Comparison of ENCODE assay signal across 9 mouse cellular contexts in the genomic region with DNA sequence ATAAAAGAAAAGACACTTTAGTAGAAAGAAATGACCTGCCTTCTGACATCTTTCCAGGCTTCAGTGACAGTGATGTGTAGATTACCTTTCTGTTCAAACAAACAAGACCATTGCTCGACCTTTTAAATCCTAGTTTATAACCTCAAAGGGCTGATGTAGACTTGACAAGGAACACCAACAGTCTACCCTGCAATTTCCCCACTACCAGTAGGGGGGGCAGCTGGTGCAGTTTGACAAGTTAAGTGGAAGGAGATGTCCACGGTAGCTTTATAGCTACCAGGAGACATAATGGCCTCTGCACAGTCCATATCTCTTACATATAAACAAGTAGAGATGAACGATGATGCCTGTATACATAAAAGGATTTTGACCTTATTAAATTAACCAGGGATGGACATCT.
DNase-seq lines count a peak whose midpoint lies in the region; ATAC-seq and TF ChIP-seq lines count a peak whose summit lies in the region.
"Had no signal": no experiment of that assay in that cellular context is flagged by ENCODE, and none has a peak within 500 bp of the region (broad histone marks: within the 10 kb centered on the region; RNA-seq: fewer than 3 reads in every experiment).

No protein-coding gene starts in this region.

- no peaks in the 10 kb centered on the region for H3K27me3 ChIP-seq in hindbrain, embryonic 14.5 days (ENCODE audit: control insufficient read depth, insufficient read depth, low read length)
- no peaks in the 10 kb centered on the region for H3K27me3 ChIP-seq in hindbrain, embryonic 12.5 days
- no peaks in the 10 kb centered on the region for H3K27me3 ChIP-seq in G1E (ENCODE audit: insufficient read depth, low read length)
- H3K27me3 ChIP-seq: lung, embryonic 15.5 days had no signal

- no peak overlapping the region for H3K27ac ChIP-seq in hindbrain, embryonic 14.5 days
- H3K27ac ChIP-seq in hindbrain, embryonic 12.5 days, result no peak overlapping the region
- H3K27ac ChIP-seq: lung, embryonic 15.5 days had no signal

- H3K9ac ChIP-seq in hindbrain, embryonic 14.5 days, result no peak overlapping the region
- H3K9ac ChIP-seq in hindbrain, embryonic 12.5 days, result no peak overlapping the region
- H3K9ac ChIP-seq: lung, embryonic 15.5 days had no signal

- H3K4me1 ChIP-seq in hindbrain, embryonic 14.5 days (replicated peaks; ENCODE audit: control insufficient read depth, insufficient read depth, low read length), result peaks cover 5% of the 10 kb centered on the region; the same call in 1 of the 2 replicates
- peaks cover under 1% of the 10 kb centered on the region; the same call in 1 of the 2 replicates for H3K4me1 ChIP-seq in hindbrain, embryonic 12.5 days
- no peaks in the 10 kb centered on the region for H3K4me1 ChIP-seq in G1E (ENCODE audit: insufficient read depth, low read depth, low read length)
- H3K4me1 ChIP-seq: lung, embryonic 15.5 days had no signal

- peak; percentile 45 for DNase-seq in hindbrain, embryonic 14.5 days (ENCODE audit: low spot score)
- DNase-seq in G1E (ENCODE audit: low spot score), result no peak
- peak; percentile 75 to 81 for DNase-seq in cerebellum, adult 18-20 months
- DNase-seq in gastrocnemius, adult 18-20 months (ENCODE audit: low spot score), result peak; percentile 59
- peak; percentile 30 to 82 for DNase-seq in layer of hippocampus, adult 18-20 months (ENCODE audit: low spot score in 2 of 2)
- DNase-seq in lung, postnatal 10 days, result peak; percentile 83
- DNase-seq in thymus, postnatal 4 days, result peak; percentile 30

- WGBS in hindbrain, embryonic 14.5 days, result 52% methylated on average over 3 of the region's 3 CpGs
- 56% methylated on average over 3 of the region's 3 CpGs for WGBS in hindbrain, embryonic 12.5 days

- H3K9me3 ChIP-seq in hindbrain, embryonic 14.5 days (ENCODE audit: control insufficient read depth, low read length), result no peaks in the 10 kb centered on the region
- no peaks in the 10 kb centered on the region for H3K9me3 ChIP-seq in hindbrain, embryonic 12.5 days (replicated peaks)
- no peaks in the 10 kb centered on the region for H3K9me3 ChIP-seq in G1E (replicated peaks)
- H3K9me3 ChIP-seq: lung, embryonic 15.5 days had no signal

- no peaks in the 10 kb centered on the region for H3K36me3 ChIP-seq in hindbrain, embryonic 14.5 days (replicated peaks; ENCODE audit: control insufficient read depth, insufficient read depth)
- no peaks in the 10 kb centered on the region for H3K36me3 ChIP-seq in hindbrain, embryonic 12.5 days
- H3K36me3 ChIP-seq in G1E (replicated peaks), result no peaks in the 10 kb centered on the region
- H3K36me3 ChIP-seq: lung, embryonic 15.5 days had no signal

- no peak for ATAC-seq in hindbrain, embryonic 14.5 days (ENCODE audit: low FRiP score)
- no peak for ATAC-seq in hindbrain, embryonic 12.5 days (ENCODE audit: low FRiP score)
- no peak for ATAC-seq in G1E (ENCODE audit: extremely low read depth, insufficient number of reproducible peaks, low FRiP score, poor library complexity, severe bottlenecking)

- H3K4me3 ChIP-seq in hindbrain, embryonic 14.5 days (replicated peaks; ENCODE audit: low read length), result no peak overlapping the region
- H3K4me3 ChIP-seq in hindbrain, embryonic 12.5 days, result no peak overlapping the region
- H3K4me3 ChIP-seq in G1E (ENCODE audit: low read depth, low read length), result no peak overlapping the region
- H3K4me3 ChIP-seq: lung, embryonic 15.5 days had no signal

- TF ChIP-seq CTCF in G1E (IDR thresholded peaks at IDR 0.05; ENCODE audit: low read depth, low read length), result peak; percentile 63

- H3K4me2 ChIP-seq in hindbrain, embryonic 14.5 days (replicated peaks), result no peak overlapping the region
- H3K4me2 ChIP-seq in hindbrain, embryonic 12.5 days (replicated peaks), result no peak overlapping the region
- H3K4me2 ChIP-seq: lung, embryonic 15.5 days had no signal
